Mouse (Mus musculus): ENCODE data around the gene Pygo1. TPM values are rescaled to one million over a fixed set of nuclear protein-coding genes. Genes with fewer than 3 reads are reported as not detected.

Gene Pygo1
- polyA plus RNA-seq, 1 experiment = not detected

GRCm38 (mm10) chr9:72961346-72961745, 35.9 kb downstream of the Pygo1 start:
- TF ChIP-seq CTCF (IDR thresholded peaks at IDR 0.05; ENCODE audit: low read depth, low read length) (no peak), POLR2A (IDR thresholded peaks at IDR 0.05; ENCODE audit: borderline replicate concordance, low read depth, low read length) (no peak)
- Histone ChIP-seq H3K4me1 (ENCODE audit: control insufficient read depth, insufficient read depth, low read length) (peaks cover 22% of the 10 kb centered on the region), H3K4me3 (ENCODE audit: insufficient read depth, low read length) (no peak overlapping the region), H3K27ac (ENCODE audit: insufficient read depth, low read depth, low read length) (no peak overlapping the region)

DNA sequence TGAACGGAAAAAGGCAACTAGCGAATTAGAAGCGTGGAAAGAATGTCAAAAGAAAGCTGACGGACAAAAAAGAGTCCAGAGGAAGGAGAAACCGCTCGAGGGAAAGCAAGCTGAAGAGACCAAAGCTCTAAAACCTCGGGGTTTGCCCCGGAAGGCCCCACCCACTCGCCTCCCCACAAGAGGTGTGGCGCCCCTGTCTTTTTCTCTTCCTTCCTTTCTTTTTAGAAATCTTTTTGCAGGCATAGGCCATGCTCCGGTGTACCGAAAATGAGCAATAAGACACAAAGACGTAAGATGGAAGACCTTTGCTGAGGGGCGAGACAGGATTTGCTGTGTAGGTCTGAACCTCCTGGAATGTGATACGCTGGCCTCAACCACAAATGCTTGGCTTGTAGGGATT, 36.5 kb downstream of the Pygo1 start:
- H3K27ac ChIP-seq (ENCODE audit: insufficient read depth, low read depth, low read length) = no peak overlapping the region
- no peak overlapping the region for H3K4me3 ChIP-seq (ENCODE audit: insufficient read depth, low read length)
- peaks cover 22% of the 10 kb centered on the region for H3K4me1 ChIP-seq (ENCODE audit: control insufficient read depth, insufficient read depth, low read length)
- TF ChIP-seq CTCF (IDR thresholded peaks at IDR 0.05; ENCODE audit: low read depth, low read length) (no peak), POLR2A (IDR thresholded peaks at IDR 0.05; ENCODE audit: borderline replicate concordance, low read depth, low read length) (no peak)

DNA sequence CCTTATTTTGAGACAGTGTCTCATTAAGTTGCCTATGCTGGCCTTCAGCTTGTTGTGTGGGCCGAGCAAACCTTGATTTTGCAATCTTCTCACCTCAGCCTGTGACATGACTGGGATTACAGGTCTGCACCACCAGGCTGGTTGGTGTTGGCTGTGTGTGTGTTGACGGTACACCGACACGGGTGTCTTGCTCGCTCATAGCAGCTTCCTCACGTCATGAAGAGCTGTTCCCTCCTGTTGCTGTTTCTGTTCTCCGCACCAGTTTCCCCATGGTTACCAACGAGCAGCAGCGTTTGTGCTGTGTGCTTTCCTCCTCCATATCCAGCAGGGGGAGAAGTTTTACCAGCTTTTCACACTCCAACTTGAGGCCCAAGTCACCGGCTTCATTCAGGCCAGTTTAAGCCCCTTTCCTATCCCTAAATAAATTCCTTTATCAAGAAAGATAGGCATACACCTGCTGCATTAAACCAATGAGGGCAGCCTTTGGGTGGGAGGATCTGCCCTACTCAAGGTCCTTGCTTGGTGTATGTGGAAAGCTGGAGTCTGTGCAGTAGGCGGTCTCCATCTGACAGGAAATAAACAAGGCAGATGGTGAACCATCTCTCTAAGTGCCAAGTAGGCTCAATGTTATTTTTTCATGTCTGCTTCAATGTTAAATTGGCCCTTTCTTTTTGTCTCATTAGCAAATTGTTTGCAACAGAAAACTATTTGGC, 43.1 kb downstream of the Pygo1 start:
- Histone ChIP-seq H3K4me3 (ENCODE audit: insufficient read depth, low read length) (peak overlapping the region; percentile 29), H3K27ac (ENCODE audit: insufficient read depth, low read depth, low read length) (peak overlapping the region; percentile 52)

DNA sequence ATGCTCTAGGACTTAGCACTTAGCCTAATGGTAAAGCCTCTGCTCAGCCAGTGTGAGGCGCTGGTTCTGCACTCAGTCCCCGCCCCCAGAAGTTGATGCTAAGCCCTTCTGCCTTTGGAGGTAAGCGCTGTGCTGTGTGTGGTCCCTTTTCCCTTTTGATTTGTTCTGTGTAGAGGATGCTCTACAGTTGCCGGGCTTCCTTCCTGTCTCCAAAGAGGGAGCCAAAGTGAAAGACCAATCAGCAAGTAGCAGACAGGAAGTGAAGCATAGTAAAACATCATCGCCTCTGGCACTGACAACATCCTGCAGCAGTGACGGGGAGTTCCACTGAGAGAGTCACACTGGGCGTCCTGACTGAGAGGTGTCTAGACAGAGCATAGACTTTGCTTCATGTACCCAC, 44.4 kb downstream of the Pygo1 start:
- H3K4me3 ChIP-seq (ENCODE audit: insufficient read depth, low read length) = no peak overlapping the region
- H3K27ac ChIP-seq (ENCODE audit: insufficient read depth, low read depth, low read length) = no peak overlapping the region
- peaks cover 18% of the 10 kb centered on the region for H3K4me1 ChIP-seq (ENCODE audit: control insufficient read depth, insufficient read depth, low read length)
- no peak for TF ChIP-seq POLR2A (IDR thresholded peaks at IDR 0.05; ENCODE audit: borderline replicate concordance, low read depth, low read length)
- 0 out of 2 replicates have a peak, but pooled peaks have one; percentile 18 for TF ChIP-seq CTCF (IDR thresholded peaks at IDR 0.05; ENCODE audit: low read depth, low read length)

More for the DNA sequence above, 43.1 kb downstream of the Pygo1 start:
- H3K4me1 ChIP-seq (ENCODE audit: control insufficient read depth, insufficient read depth, low read length) = peaks cover 21% of the 10 kb centered on the region
- TF ChIP-seq POLR2A (IDR thresholded peaks at IDR 0.05; ENCODE audit: borderline replicate concordance, low read depth, low read length) = no peak
- peak; percentile 74 for TF ChIP-seq CTCF (IDR thresholded peaks at IDR 0.05; ENCODE audit: low read depth, low read length)

GRCm38 (mm10) chr9:72972435-72972834, 47.0 kb downstream of the Pygo1 start:
- H3K4me3 ChIP-seq (ENCODE audit: insufficient read depth, low read length) = no peak overlapping the region
- no peak overlapping the region for H3K27ac ChIP-seq (ENCODE audit: insufficient read depth, low read depth, low read length)
- TF ChIP-seq CTCF (IDR thresholded peaks at IDR 0.05; ENCODE audit: low read depth, low read length) (no peak), POLR2A (IDR thresholded peaks at IDR 0.05; ENCODE audit: borderline replicate concordance, low read depth, low read length) (no peak)
- peaks cover 13% of the 10 kb centered on the region for H3K4me1 ChIP-seq (ENCODE audit: control insufficient read depth, insufficient read depth, low read length)

GRCm38 (mm10) chr9:72972984-72973383, 47.5 kb downstream of the Pygo1 start:
- TF ChIP-seq POLR2A (IDR thresholded peaks at IDR 0.05; ENCODE audit: borderline replicate concordance, low read depth, low read length) (no peak), CTCF (IDR thresholded peaks at IDR 0.05; ENCODE audit: low read depth, low read length) (no peak)
- Histone ChIP-seq H3K4me1 (ENCODE audit: control insufficient read depth, insufficient read depth, low read length) (peaks cover 11% of the 10 kb centered on the region), H3K4me3 (ENCODE audit: insufficient read depth, low read length) (no peak overlapping the region), H3K27ac (ENCODE audit: insufficient read depth, low read depth, low read length) (no peak overlapping the region)

DNA sequence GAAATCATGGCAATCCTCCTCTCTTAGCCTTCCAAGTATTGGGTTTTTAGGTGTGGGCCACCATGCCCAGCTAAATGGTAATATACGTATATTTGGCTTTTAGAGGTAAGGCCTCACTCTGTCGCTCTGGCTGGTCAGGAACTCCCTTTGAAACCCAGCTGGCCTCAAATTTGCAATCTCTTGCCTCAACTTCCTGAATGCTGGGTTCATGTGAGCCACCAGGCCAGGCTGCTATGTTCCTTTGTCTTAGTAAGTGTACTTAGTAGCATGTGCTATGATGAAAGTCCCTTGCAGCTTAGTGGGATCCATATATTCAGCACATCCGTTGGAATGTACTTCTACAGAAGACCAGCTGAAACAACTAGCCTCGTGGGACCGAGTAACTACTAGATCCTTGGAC, 49.3 kb downstream of the Pygo1 start:
- no peak overlapping the region for H3K27ac ChIP-seq (ENCODE audit: insufficient read depth, low read depth, low read length)
- TF ChIP-seq POLR2A (IDR thresholded peaks at IDR 0.05; ENCODE audit: borderline replicate concordance, low read depth, low read length) (no peak), CTCF (IDR thresholded peaks at IDR 0.05; ENCODE audit: low read depth, low read length) (no peak)
- H3K4me1 ChIP-seq (ENCODE audit: control insufficient read depth, insufficient read depth, low read length) = peaks cover 8% of the 10 kb centered on the region
- H3K4me3 ChIP-seq (ENCODE audit: insufficient read depth, low read length) = no peak overlapping the region

DNA sequence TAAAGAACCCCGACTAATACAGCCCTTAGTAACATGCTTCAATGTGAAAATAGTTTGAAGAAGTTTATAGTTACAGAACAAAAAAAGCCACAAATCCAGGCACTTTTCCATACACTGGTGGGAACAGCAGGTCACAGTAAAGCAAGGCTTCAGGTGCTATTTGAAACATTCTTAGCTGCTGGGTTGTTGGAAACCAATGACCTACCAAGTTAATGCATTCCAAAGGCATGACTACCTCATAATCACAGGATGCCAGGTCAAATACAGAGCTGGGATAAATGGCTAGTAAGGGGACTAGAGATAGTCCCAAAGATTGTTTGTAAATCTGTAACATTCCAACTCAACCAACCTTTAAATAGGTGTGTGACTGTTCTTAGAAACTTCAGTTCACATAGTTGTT, 49.8 kb downstream of the Pygo1 start:
- TF ChIP-seq POLR2A (IDR thresholded peaks at IDR 0.05; ENCODE audit: borderline replicate concordance, low read depth, low read length) (no peak), CTCF (IDR thresholded peaks at IDR 0.05; ENCODE audit: low read depth, low read length) (no peak)
- no peak overlapping the region for H3K4me3 ChIP-seq (ENCODE audit: insufficient read depth, low read length)
- no peak overlapping the region for H3K27ac ChIP-seq (ENCODE audit: insufficient read depth, low read depth, low read length)
- peaks cover 13% of the 10 kb centered on the region for H3K4me1 ChIP-seq (ENCODE audit: control insufficient read depth, insufficient read depth, low read length)

- H3K4me3 ChIP-seq (ENCODE audit: insufficient read depth, low read length) = no peak overlapping the region
- TF ChIP-seq CTCF (IDR thresholded peaks at IDR 0.05; ENCODE audit: low read depth, low read length) (no peak), POLR2A (IDR thresholded peaks at IDR 0.05; ENCODE audit: borderline replicate concordance, low read depth, low read length) (no peak)
- no peak overlapping the region for H3K27ac ChIP-seq (ENCODE audit: insufficient read depth, low read depth, low read length)
- H3K4me1 ChIP-seq (ENCODE audit: control insufficient read depth, insufficient read depth, low read length) = peaks cover 22% of the 10 kb centered on the region
Measured at GRCm38 (mm10) chr9:72983066-72983465, 57.6 kb downstream of the Pygo1 start.

Measured in bone marrow macrophage, adult 2 months (primary cell).